Mouse (Mus musculus) kidney, adult 2 months (tissue): Measurements from ENCODE around the gene Trim2. TPM values are rescaled to one million over a fixed set of nuclear protein-coding genes. Genes with fewer than 3 reads are reported as not detected.
A peak's percentile ranks its signal among the peaks of the same experiment; 100 is the strongest.

Experiments used
- DNase-seq: peaks from one replicate; pipeline ENCODE4 v3.0.0; 2021
- H3K27ac ChIP-seq: fragments of 200-500 bp; 2 replicates; pipeline ENCODE4 v1.5.1; 2012; ENCODE audit warnings: low read depth, low read length, control low read depth, inconsistent platforms; ENCODE audit not compliant: insufficient read depth
- H3K27me3 ChIP-seq: fragments of 200-500 bp; replicated peaks from 2 replicates; pipeline ENCODE4 v1.6.1; 2012; ENCODE audit warnings: mild to moderate bottlenecking, moderate library complexity, low read length, inconsistent platforms; ENCODE audit not compliant: control insufficient read depth, insufficient read depth
- H3K36me3 ChIP-seq: fragments of 200-500 bp; 2 replicates; pipeline ENCODE4 v1.6.1; 2012; ENCODE audit warnings: mild to moderate bottlenecking, moderate library complexity, low read length, inconsistent platforms; ENCODE audit not compliant: control insufficient read depth, insufficient read depth
- H3K4me1 ChIP-seq: fragments of 200-500 bp; 2 replicates; pipeline ENCODE4 v1.6.1; 2011; ENCODE audit warnings: low read length; ENCODE audit not compliant: control insufficient read depth, insufficient read depth
- H3K4me3 ChIP-seq: fragments of 200-500 bp; 2 replicates; pipeline ENCODE4 v1.5.1; 2011; ENCODE audit warnings: mild to moderate bottlenecking, low read depth, low read length, control low read depth; ENCODE audit not compliant: insufficient read depth
- CTCF ChIP-seq: fragments of 200-500 bp; conservative IDR thresholded peaks from 2 replicates; pipeline ENCODE4 v1.5.1; 2011; ENCODE audit warnings: low read depth, mild to moderate bottlenecking, control low read depth, low read length, moderate library complexity, mixed read lengths; ENCODE audit not compliant: insufficient read depth, insufficient read length
- POLR2A ChIP-seq: fragments of 200-500 bp; IDR thresholded peaks from one replicate; pipeline ENCODE4 v1.6.1; 2011; ENCODE audit warnings: low read depth, low read length, control low read depth
- WGBS: fragments of 180-500 bp; shearing (Covaris S2); methylation state at CpG from one replicate; pipeline ENCODE4 v1.1.7; 2018; 5-methylcytosine and 5-hydroxymethylcytosine counted together
- polyA plus RNA-seq: library from polyadenylated mRNA; depleted of rRNA; stranded (reverse); fragments of >200 nt; gene quantifications from 2 replicates; pipeline ENCODE4 v1.2.3, GENCODE M21; 2012

The Trim2 gene
- polyA plus RNA-seq, 1 experiment, result 44.5 TPM

DNA sequence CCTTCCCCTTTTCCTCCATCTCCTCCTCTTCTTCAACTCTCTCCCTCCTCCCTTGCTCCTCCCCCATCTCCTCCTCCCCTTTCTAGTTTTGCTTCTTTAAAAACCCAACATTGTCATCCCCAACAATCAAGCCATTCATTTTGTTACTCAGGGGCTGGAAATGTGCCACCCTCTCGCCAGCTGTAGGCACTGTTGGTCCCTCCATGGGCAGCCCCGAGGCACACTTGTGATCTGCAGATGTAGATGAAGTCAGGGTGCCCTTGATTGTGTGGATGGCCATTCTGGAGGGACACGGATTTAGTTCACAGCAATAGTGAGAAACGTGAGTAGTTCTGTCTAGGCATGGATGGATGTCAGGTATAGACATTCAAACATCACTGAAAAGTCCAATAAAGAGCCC lies 17.7 kb downstream of the Trim2 start:
- no peak for TF ChIP-seq CTCF
- TF ChIP-seq POLR2A, result no peak
- no peak overlapping the region for H3K4me3 ChIP-seq

DNA sequence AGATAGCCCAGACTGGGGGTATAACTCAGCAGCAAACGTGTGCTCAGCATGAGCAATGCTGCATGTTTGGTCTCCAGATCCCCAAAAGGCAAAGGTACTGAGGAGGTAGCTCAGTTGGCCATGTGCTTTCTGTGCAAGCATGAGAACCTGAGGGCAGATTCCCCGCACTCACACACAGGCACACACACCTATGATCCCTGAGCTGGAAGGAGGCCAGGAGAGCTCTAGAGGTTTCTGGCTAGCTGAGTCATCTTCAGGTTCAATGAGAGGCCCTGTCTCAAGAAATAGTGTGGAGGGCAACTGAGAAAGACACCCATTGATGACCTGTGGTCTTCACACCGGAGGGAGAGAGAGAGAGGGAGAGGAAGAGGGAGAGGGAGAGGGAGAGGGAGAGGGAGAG lies 19.4 kb downstream of the Trim2 start:
- 47% methylated on average over 3 of the region's 3 CpGs for WGBS
- peaks cover 19% of the 10 kb centered on the region; the same call in 1 of the 2 replicates for H3K4me1 ChIP-seq

More for the DNA sequence above, 17.7 kb downstream of the Trim2 start:
- Histone ChIP-seq H3K27ac (no peak overlapping the region), H3K27me3 (no peaks in the 10 kb centered on the region), H3K4me1 (peaks cover 12% of the 10 kb centered on the region), H3K36me3 (no peaks in the 10 kb centered on the region)
- 92% methylated on average over 4 of the region's 4 CpGs for WGBS
- no peak for DNase-seq

DNA sequence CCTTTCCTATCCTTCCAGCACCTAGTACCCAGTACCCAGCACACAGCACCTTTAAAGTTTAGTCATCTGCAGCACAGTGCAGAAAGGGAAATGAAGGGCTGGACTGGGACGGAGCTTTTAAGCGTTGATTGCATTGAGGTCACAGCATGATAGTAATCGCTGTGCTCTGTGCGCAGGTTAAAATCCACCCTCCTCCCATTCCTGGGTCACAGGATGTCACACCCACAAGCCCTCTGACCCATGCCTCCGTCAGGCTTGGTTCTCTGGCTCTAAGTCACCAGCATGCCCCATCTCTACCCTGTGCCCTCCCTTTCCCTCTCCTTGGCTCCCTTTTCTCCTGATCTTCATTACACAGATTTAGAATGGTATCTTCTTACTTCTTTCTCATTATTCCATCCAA lies 20.4 kb downstream of the Trim2 start:
- DNase-seq, result no peak
- peaks cover 24% of the 10 kb centered on the region; the same call in 1 of the 2 replicates for H3K4me1 ChIP-seq
- H3K27me3 ChIP-seq, result no peaks in the 10 kb centered on the region
- H3K4me3 ChIP-seq, result no peak overlapping the region
- WGBS, result 63% methylated on average over 5 of the region's 5 CpGs
- no peaks in the 10 kb centered on the region for H3K36me3 ChIP-seq
- no peak overlapping the region for H3K27ac ChIP-seq
- TF ChIP-seq CTCF (no peak), POLR2A (no peak)

More for the DNA sequence above, 19.4 kb downstream of the Trim2 start:
- DNase-seq, result peak; percentile 77
- Histone ChIP-seq H3K36me3 (no peaks in the 10 kb centered on the region), H3K27ac (no peak overlapping the region), H3K27me3 (no peaks in the 10 kb centered on the region), H3K4me3 (no peak overlapping the region)
- TF ChIP-seq CTCF, result no peak
- no peak for TF ChIP-seq POLR2A

- no peak for DNase-seq
- Histone ChIP-seq H3K27me3 (no peaks in the 10 kb centered on the region), H3K4me3 (no peak overlapping the region), H3K4me1 (peaks cover 24% of the 10 kb centered on the region; the same call in 1 of the 2 replicates), H3K36me3 (no peaks in the 10 kb centered on the region), H3K27ac (no peak overlapping the region)
- no peak for TF ChIP-seq CTCF
- no peak for TF ChIP-seq POLR2A
- 92% methylated on average over 3 of the region's 3 CpGs for WGBS
These were observed 21.9 kb downstream of the Trim2 start for GRCm38 (mm10) chr3:84284796-84285195.

DNA sequence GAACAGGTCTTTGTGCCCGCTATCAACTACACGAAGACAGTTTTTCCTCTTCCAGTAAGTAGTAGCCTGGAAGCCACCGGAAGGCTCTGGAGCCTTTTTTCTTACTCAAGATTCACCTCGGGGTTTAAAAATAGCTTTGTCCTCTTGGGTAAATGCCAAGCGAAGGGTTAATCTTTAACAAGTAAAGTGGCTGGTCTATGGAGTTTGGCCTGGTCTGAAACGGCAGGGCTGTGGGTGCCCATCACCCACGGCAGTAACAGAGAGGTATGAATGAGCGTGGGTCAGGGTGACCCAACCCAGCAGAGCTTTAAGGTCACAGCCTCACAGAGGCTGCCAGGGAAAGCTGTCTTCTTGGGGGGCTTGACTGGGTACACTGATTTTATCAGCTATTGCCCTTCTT lies 23.2 kb downstream of the Trim2 start:
- H3K4me1 ChIP-seq, result peaks cover 24% of the 10 kb centered on the region; the same call in 1 of the 2 replicates
- TF ChIP-seq CTCF, result no peak
- DNase-seq, result peak; percentile 97
- H3K27me3 ChIP-seq, result no peaks in the 10 kb centered on the region
- peak overlapping the region; percentile 87 for H3K27ac ChIP-seq
- WGBS, result 23% methylated on average over 8 of the region's 8 CpGs
- H3K4me3 ChIP-seq, result no peak overlapping the region
- no peaks in the 10 kb centered on the region for H3K36me3 ChIP-seq

DNA sequence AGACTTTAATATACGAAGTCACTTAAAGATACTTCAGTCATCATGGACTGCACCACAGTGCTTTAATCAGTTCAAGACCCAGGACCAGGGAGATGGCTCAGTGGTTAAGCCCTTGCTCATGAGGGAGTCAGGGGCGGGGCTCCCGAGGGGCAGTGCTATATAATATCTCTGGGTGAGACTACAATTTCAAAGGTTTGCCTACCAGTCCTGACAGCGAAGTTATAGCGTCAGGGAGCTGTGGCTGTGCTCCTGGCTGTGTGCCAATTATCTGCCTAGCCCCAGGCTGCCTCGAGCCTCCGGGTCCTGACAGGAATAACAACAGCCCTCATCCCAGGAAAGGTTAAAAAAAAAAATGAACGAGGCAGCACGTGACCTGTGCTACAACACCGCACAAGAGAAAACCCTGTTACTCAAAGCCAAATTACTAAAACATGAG lies 24.7 kb downstream of the Trim2 start:
- Histone ChIP-seq H3K4me3 (no peak overlapping the region), H3K36me3 (no peaks in the 10 kb centered on the region), H3K27me3 (no peaks in the 10 kb centered on the region), H3K4me1 (peaks cover 24% of the 10 kb centered on the region; the same call in 1 of the 2 replicates), H3K27ac (no peak overlapping the region)
- peak; percentile 50 for DNase-seq
- 23% methylated on average over 10 of the region's 10 CpGs for WGBS
- TF ChIP-seq CTCF (no peak), POLR2A (no peak)

GRCm38 (mm10) chr3:84278809-84279208 lies 27.9 kb downstream of the Trim2 start:
- Histone ChIP-seq H3K4me3 (no peak overlapping the region), H3K27me3 (no peaks in the 10 kb centered on the region), H3K27ac (no peak overlapping the region), H3K36me3 (no peaks in the 10 kb centered on the region), H3K4me1 (peaks cover 14% of the 10 kb centered on the region; the same call in 1 of the 2 replicates)
- no peak for TF ChIP-seq POLR2A
- no peak for TF ChIP-seq CTCF
- DNase-seq, result no peak
- WGBS, result 88% methylated on average over 4 of the region's 4 CpGs
